Mouse (Mus musculus): ENCODE data around the gene Kif14. TPM values are rescaled to one million over a fixed set of nuclear protein-coding genes. Genes with fewer than 3 reads are reported as not detected.

The Kif14 gene
- total and polyA plus RNA-seq, 3 experiments: 5.5 to 12.0 (median 7.8) TPM

- in situ Hi-C loops (cut with MboI; ENCODE audit: low pct_ligation_motif_present, low pct_unique_long_range_greater_than_20kb, low sequenced_read_pairs) (no loop called here), dilution Hi-C loops (cut with MboI; ENCODE audit: extremely low pct_ligation_motif_present, extremely low pct_unique_long_range_greater_than_20kb, low sequenced_read_pairs) (no loop called here)
- Histone ChIP-seq H3K4me3 (replicated peaks in 1 of 3; ENCODE audit: low read depth in 2 of 3, low read length in 2 of 3, poor library complexity in 1 of 3) (no peak overlapping the region), H3K4me1 (ENCODE audit: control insufficient read depth in 1 of 2, insufficient read depth in 2 of 2) (peaks cover 0 to 12% of the 10 kb centered on the region in 2 experiments; a peak in 3 of 4 replicates), H3K9me3 (replicated peaks; ENCODE audit: low read length) (no peaks in the 10 kb centered on the region), H3K27ac (ENCODE audit: insufficient read depth, low read depth) (no peak overlapping the region), H3K9ac (ENCODE audit: insufficient read depth, low read depth) (no peak overlapping the region), H3K27me3 (replicated peaks) (no peaks in the 10 kb centered on the region), H3K36me3 (replicated peaks in 1 of 2; ENCODE audit: control insufficient read depth in 1 of 2, insufficient read depth in 1 of 2, low read length in 1 of 2) (peaks cover 0 to 34% of the 10 kb centered on the region in 2 experiments), H3K4me2 (ENCODE audit: insufficient read depth, low read depth, poor library complexity, severe bottlenecking) (no peak overlapping the region), H3K79me2 (replicated peaks; ENCODE audit: control insufficient read depth, extremely low read depth, insufficient read depth, poor library complexity, severe bottlenecking) (no peaks in the 10 kb centered on the region)
- TF ChIP-seq MXI1 (IDR thresholded peaks at IDR 0.05; ENCODE audit: low read depth, low read length) (no peak), ZKSCAN1 (IDR thresholded peaks at IDR 0.05; ENCODE audit: borderline replicate concordance, low read depth, low read length) (no peak), RCOR1 (conservative IDR thresholded peaks at IDR 0.05; ENCODE audit: low read depth, low read length) (no peak), ZNF384 (IDR thresholded peaks at IDR 0.05; ENCODE audit: low read depth, low read length) (no peak), MAX (IDR thresholded peaks at IDR 0.05; ENCODE audit: low read length) (no peak)
- no peak for DNase-seq (ENCODE audit: extremely low read depth)
Observed at GRCm38 (mm10) chr1:136418393-136418792, 47.8 kb upstream of the Kif14 start.

- Histone ChIP-seq H3K27ac (ENCODE audit: insufficient read depth, low read depth) (no peak overlapping the region), H3K79me2 (replicated peaks; ENCODE audit: control insufficient read depth, extremely low read depth, insufficient read depth, poor library complexity, severe bottlenecking) (no peaks in the 10 kb centered on the region), H3K4me1 (ENCODE audit: control insufficient read depth in 1 of 2, insufficient read depth in 2 of 2) (peaks cover 13 to 40% of the 10 kb centered on the region in 2 experiments), H3K27me3 (replicated peaks) (no peaks in the 10 kb centered on the region), H3K36me3 (replicated peaks in 1 of 2; ENCODE audit: control insufficient read depth in 1 of 2, insufficient read depth in 1 of 2, low read length in 1 of 2) (peaks cover 12 to 39% of the 10 kb centered on the region in 2 experiments), H3K9ac (ENCODE audit: insufficient read depth, low read depth) (no peak overlapping the region), H3K9me3 (replicated peaks; ENCODE audit: low read length) (no peaks in the 10 kb centered on the region), H3K4me2 (ENCODE audit: insufficient read depth, low read depth, poor library complexity, severe bottlenecking) (no peak overlapping the region), H3K4me3 (replicated peaks in 1 of 3; ENCODE audit: low read depth in 2 of 3, low read length in 2 of 3, poor library complexity in 1 of 3) (no peak overlapping the region)
- in situ Hi-C loops (cut with MboI; ENCODE audit: low pct_ligation_motif_present, low pct_unique_long_range_greater_than_20kb, low sequenced_read_pairs): no loop called here
- TF ChIP-seq MAFK (IDR thresholded peaks at IDR 0.05; ENCODE audit: insufficient replicate concordance, low read length) (peak; percentile 40; the same call in 1 of the 2 replicates), MEF2A (IDR thresholded peaks at IDR 0.05; ENCODE audit: borderline replicate concordance, low read depth, low read length) (no peak), SMC3 (IDR thresholded peaks at IDR 0.05; ENCODE audit: low read depth, low read length) (no peak)
- dilution Hi-C loops (cut with MboI; ENCODE audit: extremely low pct_ligation_motif_present, extremely low pct_unique_long_range_greater_than_20kb, low sequenced_read_pairs): no loop called here
- no peak for DNase-seq (ENCODE audit: extremely low read depth)
Observed at GRCm38 (mm10) chr1:136427166-136427969, 38.8 kb upstream of the Kif14 start.

DNA sequence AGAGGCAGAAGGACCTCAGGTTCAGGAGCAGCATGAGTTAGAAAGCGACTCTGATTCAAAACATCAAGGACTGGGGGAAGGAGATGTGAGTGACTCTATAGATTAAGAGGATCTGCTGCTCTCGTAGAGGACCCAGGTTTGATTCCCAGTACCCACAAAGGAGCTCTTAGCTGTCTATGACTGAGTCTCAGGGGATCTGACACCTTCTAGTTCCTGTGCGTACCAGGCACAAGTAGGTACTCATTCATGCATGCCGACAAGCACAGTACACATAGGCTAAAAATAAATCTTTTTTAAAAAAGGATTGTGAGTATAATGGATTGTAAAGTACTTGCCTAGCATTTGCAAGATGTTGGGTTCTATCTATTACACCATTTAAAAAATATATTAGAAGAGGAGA is 37.2 kb upstream of the Kif14 start:
- no peak overlapping the region for H3K4me2 ChIP-seq (ENCODE audit: insufficient read depth, low read depth, poor library complexity, severe bottlenecking)
- dilution Hi-C loops (cut with MboI; ENCODE audit: extremely low pct_ligation_motif_present, extremely low pct_unique_long_range_greater_than_20kb, low sequenced_read_pairs) (no loop called here), in situ Hi-C loops (cut with MboI; ENCODE audit: low pct_ligation_motif_present, low pct_unique_long_range_greater_than_20kb, low sequenced_read_pairs) (no loop called here)
- H3K27me3 ChIP-seq (replicated peaks): no peaks in the 10 kb centered on the region
- DNase-seq (ENCODE audit: extremely low read depth): peak; percentile 53
- H3K9ac ChIP-seq (ENCODE audit: insufficient read depth, low read depth): no peak overlapping the region
- peaks cover 13 to 40% of the 10 kb centered on the region in 2 experiments for H3K4me1 ChIP-seq (ENCODE audit: control insufficient read depth in 1 of 2, insufficient read depth in 2 of 2)
- peaks cover 13 to 40% of the 10 kb centered on the region in 2 experiments for H3K36me3 ChIP-seq (replicated peaks in 1 of 2; ENCODE audit: control insufficient read depth in 1 of 2, insufficient read depth in 1 of 2, low read length in 1 of 2)
- H3K79me2 ChIP-seq (replicated peaks; ENCODE audit: control insufficient read depth, extremely low read depth, insufficient read depth, poor library complexity, severe bottlenecking): no peaks in the 10 kb centered on the region
- no peak overlapping the region for H3K27ac ChIP-seq (ENCODE audit: insufficient read depth, low read depth)
- no peaks in the 10 kb centered on the region for H3K9me3 ChIP-seq (replicated peaks; ENCODE audit: low read length)
- H3K4me3 ChIP-seq (replicated peaks in 1 of 3; ENCODE audit: low read depth in 2 of 3, low read length in 2 of 3, poor library complexity in 1 of 3): no peak overlapping the region
- TF ChIP-seq MXI1 (IDR thresholded peaks at IDR 0.05; ENCODE audit: low read depth, low read length) (no peak), MEF2A (IDR thresholded peaks at IDR 0.05; ENCODE audit: borderline replicate concordance, low read depth, low read length) (peak; percentile 42; the same call in 1 of the 2 replicates)
